Mouse (Mus musculus) gastrocnemius, postnatal 4 days (tissue): ENCODE measurements around the gene Vmn1r143. TPM values are rescaled to one million over a fixed set of nuclear protein-coding genes. Genes with fewer than 3 reads are reported as not detected.
"Not testable (repeated sequence)": the region's sequence is repeated elsewhere in the genome, so short reads cannot be mapped to it uniquely, and the experiment has no call there.

ENCODE experiments used
- DNase-seq, 2 experiments: peaks; one replicate each; pipeline ENCODE4 v3.0.0; 2021 to 2022; ENCODE audit warnings: low spot score in 2 of 2, mixed read lengths in 2 of 2
- long read RNA-seq, 2 experiments: library from polyadenylated mRNA; stranded (forward); transcript quantifications; one replicate each; pipeline ENCODE4 v2.0.0; 2021
- total RNA-seq, 2 experiments: library from RNA; stranded (reverse); gene quantifications; 2 replicates each; pipeline ENCODE4 v1.2.3; 2021

Vmn1r143 gene
- total RNA-seq: not detected
- long read RNA-seq, experiment 1: 0 reads
- long read RNA-seq, experiment 2: 0 reads

- not testable (repeated sequence) for DNase-seq
Observed at GRCm38 (mm10) chr7:22189077-22189476, at the start of gene Vmn1r143. TSS of gene Vmn1r143 (plus strand) at chr7:22189377.

GRCm38 (mm10) chr7:22163935-22164334, 25.2 kb upstream of the Vmn1r143 start, which contains the start of gene Vmn1r142:
TSS of gene Vmn1r142 (minus strand) at chr7:22164035.
- DNase-seq: not testable (repeated sequence)

- not testable (repeated sequence) for DNase-seq
Observed at GRCm38 (mm10) chr7:22201164-22201563, 12.0 kb downstream of the Vmn1r143 start, which contains the start of gene Gm8653. TSS of gene Gm8653 (minus strand) at chr7:22201264.

GRCm38 (mm10) chr7:22229384-22229783, 40.2 kb downstream of the Vmn1r143 start, which contains the start of gene Gm8453:
TSS of gene Gm8453 (minus strand) at chr7:22229484.
- DNase-seq: not testable (repeated sequence)

Other genes starting within 250 kb of the Vmn1r143 start
- not detected for gene Vmn1r137, start 194.8 kb upstream of the Vmn1r143 start, total RNA-seq
- gene Vmn1r138, start 160.5 kb upstream of the Vmn1r143 start, total RNA-seq: not detected
- not detected for gene Gm6176, start 133.1 kb upstream of the Vmn1r143 start, total RNA-seq
- not detected for gene Vmn1r139, start 120.3 kb upstream of the Vmn1r143 start, total RNA-seq
- not detected for gene Gm16451, start 71.1 kb upstream of the Vmn1r143 start, total RNA-seq
- gene Gm10666, start 54.6 kb upstream of the Vmn1r143 start, total RNA-seq: not detected
- gene Vmn1r142, start 25.3 kb upstream of the Vmn1r143 start, total RNA-seq: not detected
- not detected for gene Gm8653, start 11.9 kb downstream of the Vmn1r143 start, total RNA-seq
- gene Gm8453, start 40.1 kb downstream of the Vmn1r143 start, total RNA-seq: not detected
- not detected for gene Gm4187, start 140.3 kb downstream of the Vmn1r143 start, total RNA-seq
- gene Gm8660, start 181.7 kb downstream of the Vmn1r143 start, total RNA-seq: not detected
- not detected for gene Vmn1r148, start 224.2 kb downstream of the Vmn1r143 start, total RNA-seq
- gene Vmn1r149, start 248.9 kb downstream of the Vmn1r143 start, total RNA-seq: not detected